Mouse (Mus musculus): Measurements from ENCODE around the gene Igsf23. TPM values are rescaled to one million over a fixed set of nuclear protein-coding genes. Genes with fewer than 3 reads are reported as not detected.
"Not testable (repeated sequence)": the region's sequence is repeated elsewhere in the genome, so short reads cannot be mapped to it uniquely, and the experiment has no call there.

Gene Igsf23
- total RNA-seq, 2 experiments from 2014 or later = 2.2 to 2.6 TPM

DNA sequence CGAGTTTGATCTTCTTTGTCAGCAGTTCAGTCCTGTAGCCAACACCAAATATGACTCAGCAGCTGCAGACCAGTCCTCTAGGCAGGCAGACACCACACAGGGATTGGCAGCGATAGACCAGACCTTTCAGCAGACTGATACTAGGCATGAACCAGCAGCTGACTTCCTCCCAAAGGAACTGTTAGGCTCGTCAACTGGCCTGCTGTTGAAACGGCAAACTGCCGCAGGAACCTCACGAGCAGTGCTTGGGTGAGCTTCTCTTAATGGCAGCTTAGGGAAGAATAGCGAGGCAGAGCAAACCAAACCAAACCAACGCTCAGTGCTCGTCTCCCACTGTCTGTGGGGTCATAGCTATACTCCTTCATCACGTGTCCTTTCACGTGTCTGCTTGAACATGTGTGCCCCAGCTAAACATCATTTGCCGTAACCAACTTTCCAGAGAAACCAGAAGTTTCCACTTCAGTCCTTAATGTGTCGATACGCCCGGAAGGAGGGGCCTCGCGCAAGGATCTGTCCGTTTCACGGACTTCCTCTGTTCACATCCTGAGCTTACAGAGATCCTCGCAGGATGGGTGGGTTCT is 15.3 kb downstream of the Igsf23 start:
- DNase-seq = peak; percentile 55

DNA sequence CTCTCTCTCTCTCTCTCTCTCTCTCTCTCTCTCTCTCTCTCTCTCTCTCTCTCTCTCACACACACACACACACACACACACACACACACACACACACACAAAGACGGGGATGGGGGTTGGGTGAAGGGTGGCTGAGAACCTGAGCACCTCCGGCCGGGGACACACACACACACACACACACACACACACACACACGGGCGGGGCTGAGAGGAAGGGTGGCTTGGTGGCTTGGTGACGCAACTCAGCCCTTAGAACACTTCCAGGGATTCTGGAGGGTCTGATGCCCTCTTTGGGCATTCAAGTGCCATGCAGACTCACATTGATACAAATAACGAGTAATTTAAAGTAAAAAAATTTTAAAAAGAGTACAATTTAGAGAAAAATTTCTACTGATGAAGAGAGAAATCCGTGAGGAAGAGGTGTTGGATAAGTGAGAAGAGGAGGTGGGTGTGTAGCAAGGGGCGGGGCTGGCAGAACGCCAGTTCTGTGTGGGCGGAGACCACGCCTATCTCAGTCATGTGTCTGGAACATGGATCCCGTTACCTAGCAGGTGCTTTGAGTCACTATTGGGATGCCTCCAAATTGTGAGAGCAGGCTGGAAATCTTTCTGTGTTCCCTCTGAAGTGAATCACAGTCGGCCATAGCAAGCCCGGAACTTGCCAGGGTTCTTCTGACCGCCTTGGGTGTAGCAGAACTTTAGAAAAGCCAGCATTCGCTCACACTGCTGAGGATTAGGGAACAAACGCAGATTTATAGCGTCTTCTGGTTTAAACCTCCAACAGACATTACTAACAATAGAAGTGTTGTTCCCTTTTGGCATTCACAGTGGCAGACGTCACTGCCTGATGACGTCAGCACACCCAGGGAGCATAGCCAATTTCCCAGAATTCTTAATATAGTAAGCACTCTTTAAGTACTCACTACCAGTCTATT is 17.4 kb downstream of the Igsf23 start:
- peak; percentile 90 for DNase-seq

DNA sequence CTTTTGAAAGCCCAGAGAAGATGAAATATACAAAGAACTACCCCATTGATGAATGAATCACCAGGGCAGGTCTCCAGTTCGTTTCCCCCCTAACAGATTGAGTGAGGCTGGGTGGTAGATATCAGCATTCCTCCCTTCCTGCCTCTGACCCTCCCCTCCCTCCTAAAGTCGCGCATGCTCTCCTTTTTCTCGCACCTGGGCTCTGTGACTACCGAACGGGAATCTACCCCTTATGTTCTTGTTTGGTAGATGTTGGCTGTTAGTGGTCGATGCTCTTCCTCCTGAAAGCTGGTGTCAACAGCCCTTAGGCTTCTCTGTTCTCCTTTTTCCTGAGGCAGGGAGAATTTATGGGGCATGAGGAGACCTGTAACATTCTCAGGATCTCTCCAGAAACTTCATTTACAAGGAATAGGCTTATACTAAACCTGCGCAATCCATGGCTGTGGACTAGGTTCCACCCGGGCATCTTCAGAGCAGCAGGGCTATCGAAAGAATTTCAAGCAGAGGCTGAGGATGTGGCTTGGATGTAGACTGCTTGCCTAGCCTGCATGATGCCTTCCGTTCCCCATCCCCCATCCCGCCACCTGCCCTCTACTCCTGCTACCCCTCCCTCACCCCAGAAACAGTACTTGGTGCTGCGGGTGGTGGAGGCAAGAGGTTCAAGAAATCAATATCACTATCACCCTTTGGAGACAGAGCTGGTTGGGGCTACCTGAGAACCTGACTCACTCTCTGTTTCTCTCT is 18.3 kb downstream of the Igsf23 start:
- no peak for DNase-seq

DNA sequence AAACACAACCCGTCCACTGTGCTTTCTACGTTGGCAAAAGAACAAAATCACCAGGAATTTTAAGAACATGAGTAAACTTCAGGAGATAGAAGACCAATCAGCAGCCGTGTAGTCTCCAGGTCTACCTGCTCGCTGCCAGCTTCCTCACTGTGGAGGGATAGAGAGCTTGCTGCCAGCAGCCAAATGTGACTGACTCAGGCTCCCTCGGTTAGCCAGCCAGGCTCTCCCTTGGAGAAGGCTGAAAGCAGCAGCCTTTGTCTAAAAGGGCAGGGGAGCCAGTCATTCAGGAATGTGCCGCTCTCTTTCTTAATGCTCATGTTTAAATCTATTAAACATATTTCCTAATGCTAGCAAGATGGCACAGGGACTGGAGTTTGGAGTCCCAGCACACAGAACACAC is 20.1 kb downstream of the Igsf23 start:
- not testable (repeated sequence) for DNase-seq

DNA sequence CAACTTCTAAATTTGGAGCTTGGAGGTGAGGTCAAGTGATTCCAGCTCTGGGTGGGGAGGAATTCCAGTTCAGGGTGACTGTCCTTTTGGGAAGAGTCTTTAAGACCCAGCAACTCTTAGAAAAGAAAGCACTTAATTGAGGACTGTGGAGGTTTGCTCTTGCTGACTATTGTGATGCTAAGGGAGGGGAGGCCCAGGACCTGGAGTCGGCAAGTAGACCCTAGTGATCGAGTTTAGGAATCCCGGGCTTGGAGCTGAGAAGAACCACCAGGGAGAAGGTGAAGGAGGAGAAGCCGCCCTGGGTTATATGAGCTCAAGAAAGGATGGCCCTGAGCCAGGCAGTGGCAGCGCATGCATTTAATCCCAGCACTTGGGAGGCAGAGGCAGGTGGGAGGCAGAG is 22.1 kb downstream of the Igsf23 start:
- no peak for DNase-seq

DNA sequence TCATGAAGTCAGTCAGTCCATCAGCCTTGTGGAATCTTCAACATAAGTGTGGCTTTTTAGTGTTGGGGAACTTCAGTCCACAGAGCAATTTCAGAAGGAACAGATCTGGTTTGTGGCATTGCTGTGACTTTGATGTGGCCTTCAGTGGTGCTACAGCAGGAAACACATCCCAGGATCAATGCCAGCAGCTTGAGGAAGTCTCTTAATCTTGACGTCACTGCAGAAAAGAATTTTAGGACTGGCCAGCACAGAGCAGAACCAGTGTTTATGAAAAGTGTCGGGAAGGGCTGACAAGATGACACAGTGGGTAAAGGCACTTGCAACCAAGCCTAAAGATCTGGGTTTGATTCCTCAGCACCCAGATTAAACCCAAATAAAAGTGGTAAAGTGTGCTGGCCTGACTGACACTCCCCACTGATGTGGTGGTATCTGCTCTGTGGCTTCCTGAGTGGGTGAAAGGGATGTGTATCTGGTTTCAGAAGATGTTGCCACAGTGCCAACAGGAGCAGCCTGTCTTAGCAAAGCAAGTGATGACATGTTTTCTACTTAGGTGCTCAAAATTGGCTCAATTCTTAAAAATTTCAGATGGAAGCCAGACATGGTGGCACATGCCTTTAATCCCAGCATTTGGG is 23.6 kb downstream of the Igsf23 start:
- no peak for DNase-seq

DNA sequence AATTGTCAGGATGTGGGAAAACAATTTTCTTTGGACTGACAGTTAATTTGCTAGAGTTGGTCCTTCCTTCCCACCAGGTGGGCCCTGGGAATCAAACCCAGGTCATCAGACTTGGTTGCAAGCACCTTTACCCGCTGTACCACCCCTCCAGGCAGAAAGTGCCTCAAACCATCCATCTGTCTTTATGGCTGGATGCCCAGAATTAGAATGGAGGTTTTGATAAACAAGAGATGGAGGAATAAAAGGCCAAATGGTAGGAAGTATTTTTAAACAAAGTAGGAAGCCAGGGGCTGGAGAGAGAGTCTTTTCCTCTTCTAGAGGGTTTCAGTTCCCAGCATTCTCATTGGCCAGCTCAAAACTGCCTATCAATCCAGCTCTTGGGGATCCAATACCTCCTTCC is 25.2 kb downstream of the Igsf23 start:
- DNase-seq = no peak

DNA sequence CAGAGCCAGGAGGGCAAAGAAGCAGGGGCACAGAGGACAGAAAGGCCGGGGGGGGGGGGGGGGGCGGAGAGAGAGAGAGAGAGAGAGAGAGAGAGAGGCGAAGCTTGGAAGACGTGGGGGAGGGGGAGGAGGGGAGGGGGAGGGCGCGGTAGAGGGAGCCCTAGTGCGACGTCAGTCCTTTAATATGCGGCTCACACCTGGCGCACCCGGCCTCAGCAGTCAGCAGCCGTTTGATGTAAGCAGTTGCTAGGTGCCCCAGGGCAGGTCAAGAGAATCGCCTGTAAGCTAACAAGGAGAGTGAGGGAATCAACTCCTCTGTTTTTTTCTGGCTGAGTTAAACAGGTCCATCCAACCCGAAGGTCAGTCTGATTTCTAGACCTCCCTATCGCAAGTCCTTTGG is 26.8 kb downstream of the Igsf23 start:
- no peak for DNase-seq

DNA sequence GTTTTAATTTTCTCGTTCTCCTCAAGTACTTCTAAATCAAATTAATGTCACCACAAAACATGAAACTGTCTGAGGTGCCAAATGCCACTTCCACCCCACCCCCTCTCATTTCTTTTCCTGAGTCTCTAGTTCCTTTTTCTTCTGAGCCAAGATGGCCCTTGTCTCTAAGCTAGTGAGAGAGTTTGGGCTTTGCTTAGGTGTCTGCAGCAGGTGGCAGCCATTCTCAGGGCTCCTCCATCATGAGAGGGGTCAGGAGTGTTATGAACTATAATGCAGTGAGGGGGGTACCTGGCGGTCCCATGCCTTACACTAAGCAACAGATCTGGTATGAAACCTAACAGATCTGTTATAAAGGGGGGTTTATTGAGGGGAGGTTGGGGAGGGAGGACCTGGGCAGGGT is 27.2 kb downstream of the Igsf23 start:
- DNase-seq = no peak

DNA sequence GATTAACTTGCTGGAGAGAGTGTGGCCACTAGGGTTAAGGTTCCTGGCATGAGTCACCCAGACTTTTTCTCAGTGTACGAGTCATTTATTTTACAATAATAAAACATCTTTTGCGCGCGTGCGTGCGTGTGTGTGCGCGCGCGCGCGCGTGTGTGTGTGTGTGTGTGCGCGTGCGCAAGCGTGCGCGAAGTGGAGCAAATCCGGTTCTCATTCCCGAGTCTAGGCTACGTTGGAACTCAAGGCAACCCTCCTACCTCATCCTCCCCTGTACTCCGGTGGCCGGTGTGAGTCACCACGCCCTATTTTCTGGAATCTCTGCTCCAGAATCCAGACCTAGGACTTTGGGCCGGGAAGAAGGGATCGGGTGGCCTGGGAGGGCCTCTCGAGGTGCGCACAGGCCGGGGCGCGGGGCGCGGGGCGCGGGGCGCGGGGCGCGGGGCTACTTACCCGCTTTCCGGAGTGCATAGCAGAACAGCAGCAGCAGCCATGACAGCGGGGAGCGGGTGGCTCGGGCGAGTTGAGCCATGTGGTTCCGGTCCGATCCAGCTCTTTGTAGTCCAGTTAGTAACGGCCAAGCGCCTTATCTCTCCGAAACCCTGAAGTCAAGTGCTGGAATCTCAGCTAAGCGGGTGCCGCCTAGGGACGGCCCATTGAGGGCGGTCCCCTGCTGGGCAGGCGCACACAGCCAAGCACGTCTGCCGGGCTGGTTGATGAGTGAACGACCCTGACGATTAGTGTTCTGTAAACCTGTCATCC is 29.9 kb downstream of the Igsf23 start, which contains the start of gene Pvr:
Gene Pvr (minus strand): TSS at position 655 of the 756 bp plus-strand sequence.
- peak; percentile 85 for DNase-seq

DNA sequence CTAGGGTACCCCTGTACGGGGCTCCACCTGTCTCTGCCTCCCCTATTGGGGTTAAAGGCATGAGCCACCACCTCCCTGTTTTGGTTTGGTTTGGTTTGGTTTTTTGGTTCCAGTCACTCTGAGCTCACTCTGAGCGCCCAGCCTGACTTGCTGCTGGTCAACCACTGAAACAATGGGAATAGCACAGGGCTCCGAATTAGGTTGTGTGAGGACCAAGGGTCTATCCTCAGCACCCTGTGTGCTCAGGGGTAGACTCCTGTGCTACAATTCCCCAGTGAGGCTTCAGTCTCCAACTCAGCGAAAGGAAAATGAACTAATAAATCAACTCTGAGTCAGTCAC is 30.4 kb downstream of the Igsf23 start:
- no peak for DNase-seq

DNA sequence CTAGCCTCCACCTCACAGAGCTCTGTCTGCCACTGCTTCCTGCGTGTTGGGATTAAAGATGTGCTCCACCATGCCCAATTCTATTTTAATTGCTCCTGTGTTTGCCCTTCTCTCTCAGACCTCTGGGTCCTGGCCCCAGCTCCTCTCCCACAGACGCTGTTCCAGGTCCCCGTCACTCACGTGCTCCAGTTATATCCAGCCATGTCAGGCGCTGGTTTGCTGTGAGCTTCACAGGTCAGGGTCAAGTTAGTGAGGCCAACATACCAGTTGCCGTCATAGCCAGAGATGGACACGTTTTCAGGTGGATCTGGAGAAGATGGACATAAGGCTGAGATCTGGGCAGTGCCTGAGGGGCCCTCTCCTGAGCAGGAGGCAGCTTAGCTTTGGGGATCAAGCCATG is 36.0 kb downstream of the Igsf23 start:
- no peak for DNase-seq

DNA sequence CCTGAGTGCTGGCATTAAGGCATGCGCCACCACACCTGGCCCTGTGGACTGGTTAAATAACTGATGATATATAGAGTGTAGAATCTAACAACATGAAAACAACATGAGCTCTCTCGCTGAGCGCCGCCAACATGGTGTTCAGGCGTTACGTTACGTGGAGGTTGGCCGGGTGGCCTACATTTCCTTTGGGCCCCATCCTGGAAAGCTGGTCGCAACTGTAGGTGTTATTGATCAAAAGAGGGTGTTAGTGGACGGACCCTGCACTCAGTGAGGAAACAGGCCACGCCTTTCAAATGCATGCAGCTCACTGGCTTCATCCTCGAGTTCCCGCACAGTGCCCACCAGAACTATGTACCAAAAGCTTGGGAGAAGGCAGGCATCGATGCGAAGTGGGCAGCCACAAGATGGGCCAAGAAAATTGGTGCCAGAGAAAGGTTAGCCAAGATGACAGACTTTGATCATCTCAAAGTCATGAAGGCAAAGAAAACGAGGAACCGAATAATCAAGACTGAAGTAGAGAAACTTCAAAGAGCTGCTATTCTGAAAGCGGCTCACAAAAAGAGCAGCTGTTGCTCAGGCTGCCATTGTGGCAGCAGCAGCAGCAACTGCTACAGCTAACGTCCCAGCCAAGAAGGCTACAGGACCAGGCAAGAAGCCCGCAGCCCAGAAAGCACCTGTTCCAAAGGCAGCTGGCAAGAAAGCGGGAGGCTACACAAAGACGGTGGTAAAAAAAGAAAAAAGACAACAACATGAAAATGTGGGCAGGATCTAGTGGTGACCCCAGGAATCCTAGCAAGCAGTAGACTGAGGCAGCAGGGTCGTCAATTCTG is 38.6 kb downstream of the Igsf23 start:
- DNase-seq = no peak

DNA sequence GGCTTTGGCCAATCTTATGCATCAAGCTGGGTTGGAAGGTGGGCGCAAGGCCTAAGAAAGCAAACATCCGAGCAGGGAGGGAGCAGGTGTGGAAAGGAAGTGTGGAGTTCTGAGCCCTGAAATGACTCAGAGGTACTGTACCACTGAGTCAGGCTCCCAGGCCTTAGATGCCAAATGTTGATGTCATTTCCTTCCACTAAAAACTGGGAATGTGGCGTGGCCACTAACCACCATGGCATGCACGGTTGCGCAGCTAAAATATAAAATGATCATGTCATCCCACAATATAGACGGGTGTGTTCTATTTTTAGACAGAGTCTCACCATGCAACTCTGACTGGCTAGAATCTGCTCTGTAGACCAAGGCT is 39.3 kb downstream of the Igsf23 start:
- DNase-seq = no peak

DNA sequence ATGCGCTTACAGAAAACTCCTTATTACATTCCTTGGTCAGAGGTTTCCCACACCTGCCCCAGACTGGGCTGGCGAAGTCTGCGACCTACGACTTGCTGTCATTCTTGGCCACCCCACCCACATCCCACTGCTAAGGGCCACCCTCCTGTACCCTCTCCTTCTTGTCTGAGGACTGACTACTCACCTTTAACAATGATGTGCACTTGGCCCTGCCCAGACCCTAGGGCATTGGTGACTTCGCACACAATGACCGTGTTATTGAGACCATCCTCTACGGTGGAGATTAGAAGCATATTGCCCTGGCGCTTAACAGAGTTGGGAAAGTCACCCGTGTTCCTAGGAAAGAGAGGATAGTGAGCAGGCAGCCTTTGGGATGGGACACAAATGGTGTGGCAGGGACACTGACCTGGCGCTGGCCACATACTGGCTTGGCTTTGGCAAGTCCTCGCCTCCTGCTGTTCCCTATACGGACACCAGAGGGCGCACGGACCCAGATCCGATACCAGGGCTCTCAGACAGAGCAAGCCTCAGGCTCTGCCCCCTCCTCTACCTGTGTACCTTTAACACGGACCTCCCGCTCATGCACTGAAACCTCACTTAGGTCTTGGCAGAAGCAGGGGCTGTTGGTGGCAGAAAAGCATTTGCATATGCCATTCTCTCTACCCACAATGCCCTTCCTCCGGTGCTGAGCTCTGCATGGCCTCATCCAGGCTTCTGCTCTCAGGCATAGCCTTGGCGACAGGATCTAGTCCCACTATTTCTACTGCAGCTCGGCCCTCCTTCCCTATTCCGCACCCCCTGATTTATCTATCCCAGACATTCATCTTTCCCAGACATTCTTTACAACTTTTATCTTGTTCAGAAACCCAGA is 39.9 kb downstream of the Igsf23 start:
- DNase-seq = peak; percentile 92

DNA sequence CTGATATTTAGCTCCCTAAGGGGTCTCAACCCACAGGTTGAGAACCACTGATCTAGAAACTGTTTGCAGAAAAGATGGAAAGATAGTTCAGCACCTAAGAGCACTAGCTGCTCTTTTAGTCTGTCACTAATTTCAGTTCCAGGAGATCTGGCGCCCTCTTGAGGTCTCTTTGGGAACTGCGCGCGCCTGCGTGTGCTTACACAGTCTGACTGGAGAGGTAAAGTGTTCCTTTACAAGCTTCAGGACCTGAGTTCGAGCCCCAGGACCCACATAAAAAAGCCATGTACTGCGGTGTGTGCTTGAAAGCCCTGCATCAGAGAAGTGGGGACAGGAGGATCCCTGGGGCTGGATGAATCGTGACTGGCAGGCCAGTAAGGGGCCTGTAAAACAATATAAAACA is 60.7 kb downstream of the Igsf23 start:
- peak; percentile 67 for DNase-seq

DNA sequence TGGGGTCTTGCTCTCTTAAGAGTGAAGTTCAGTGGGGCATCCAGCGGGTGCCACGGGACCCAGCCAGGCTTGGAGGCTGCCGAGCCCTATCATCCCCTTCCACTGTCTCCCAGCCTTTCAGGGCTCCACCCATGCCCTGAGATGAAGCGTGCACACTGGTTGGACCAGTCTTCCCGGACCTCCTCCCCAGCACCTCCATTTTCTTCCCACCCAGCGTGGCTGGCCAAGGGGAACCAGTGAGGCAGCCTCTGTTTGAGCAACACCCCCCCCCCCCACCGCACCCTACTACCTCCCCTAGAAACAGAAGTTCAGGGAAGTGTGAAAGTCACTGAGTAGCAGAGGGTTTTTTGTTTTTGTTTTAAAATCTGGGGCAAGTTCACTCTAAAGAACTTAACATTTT is 62.7 kb downstream of the Igsf23 start, which contains the start of gene Ceacam19:
Gene Ceacam19 (minus strand): TSS at position 117 of the 400 bp plus-strand sequence.
- DNase-seq = no peak
